In genomic region chr9:107493511-107493910, GRCm38 (mm10) we compare ENCODE assay signal across 28 mouse cellular contexts. TPM values are rescaled to one million over a fixed set of nuclear protein-coding genes. Genes with fewer than 3 reads are reported as not detected.
DNase-seq lines count a peak whose midpoint lies in the region; ATAC-seq lines count a peak whose summit lies in the region.
"Had no signal": no experiment of that assay in that cellular context is flagged by ENCODE, and none has a peak within 500 bp of the region (broad histone marks: within the 10 kb centered on the region; RNA-seq: fewer than 3 reads in every experiment).

No protein-coding gene starts in this region.

- H3K27me3 ChIP-seq in heart, embryonic 10.5 days (ENCODE audit: insufficient read depth, poor library complexity, severe bottlenecking): no peaks in the 10 kb centered on the region
- peaks cover 42% of the 10 kb centered on the region for H3K27me3 ChIP-seq in midbrain, embryonic 10.5 days (ENCODE audit: low read depth, poor library complexity, severe bottlenecking)
- no peaks in the 10 kb centered on the region for H3K27me3 ChIP-seq in midbrain, embryonic 11.5 days (ENCODE audit: control insufficient read depth, insufficient read depth, low read length)
- H3K27me3 ChIP-seq in embryonic facial prominence, embryonic 15.5 days: no peaks in the 10 kb centered on the region
- no peaks in the 10 kb centered on the region for H3K27me3 ChIP-seq in hindbrain, embryonic 14.5 days (ENCODE audit: control insufficient read depth, insufficient read depth, low read length)

- DNase-seq in heart, embryonic 10.5 days (ENCODE audit: low spot score): no peak
- DNase-seq in heart, adult 18-20 months: no peak
- DNase-seq in midbrain, embryonic 10.5 days (ENCODE audit: low spot score): no peak
- no peak for DNase-seq in midbrain, embryonic 11.5 days (ENCODE audit: low spot score, missing footprints)
- DNase-seq in Muller cell, postnatal 12 days (ENCODE audit: inconsistent ontology term): peak; percentile 57
- DNase-seq in frontal cortex, adult 2 months (ENCODE audit: extremely low spot score in 1 of 2, low spot score in 1 of 2): no peak
- no peak for DNase-seq in hindbrain, embryonic 14.5 days (ENCODE audit: low spot score)
- DNase-seq: adrenal gland, adult 8-10 months; B cell, adult 2 months; cerebellum, adult 2 months; cerebellum, postnatal 14 days; gastrocnemius, adult 2 months; heart, postnatal 10 days; kidney, postnatal 14 days; layer of hippocampus, adult 9-11 months; lung, embryonic 14.5 days; lung, postnatal 14 days; midbrain, embryonic 14.5 days; right cerebral cortex, adult 18-20 months; spleen, adult 18-20 months; thymus, postnatal 25 days had no signal

- no peak overlapping the region for H3K4me2 ChIP-seq in midbrain, embryonic 11.5 days
- H3K4me2 ChIP-seq in embryonic facial prominence, embryonic 15.5 days (replicated peaks): no peak overlapping the region
- no peak overlapping the region for H3K4me2 ChIP-seq in hindbrain, embryonic 14.5 days (replicated peaks)
- H3K4me2 ChIP-seq: forebrain, embryonic 12.5 days; limb, embryonic 15.5 days; lung, embryonic 14.5 days had no signal

- no peak overlapping the region for H3K4me3 ChIP-seq in heart, embryonic 10.5 days
- H3K4me3 ChIP-seq in midbrain, embryonic 10.5 days: no peak overlapping the region
- no peak overlapping the region for H3K4me3 ChIP-seq in midbrain, embryonic 11.5 days (ENCODE audit: low read depth, low read length)
- H3K4me3 ChIP-seq in embryonic facial prominence, embryonic 15.5 days (replicated peaks): no peak overlapping the region
- no peak overlapping the region for H3K4me3 ChIP-seq in hindbrain, embryonic 14.5 days (replicated peaks; ENCODE audit: low read length)
- H3K4me3 ChIP-seq: forebrain, embryonic 12.5 days; gastrocnemius, adult 2 months; limb, embryonic 10.5 days; limb, embryonic 15.5 days had no signal

- no peaks in the 10 kb centered on the region for H3K9me3 ChIP-seq in heart, embryonic 10.5 days
- no peaks in the 10 kb centered on the region for H3K9me3 ChIP-seq in midbrain, embryonic 10.5 days (replicated peaks)
- no peaks in the 10 kb centered on the region for H3K9me3 ChIP-seq in midbrain, embryonic 11.5 days (ENCODE audit: control insufficient read depth, low read length)
- no peaks in the 10 kb centered on the region for H3K9me3 ChIP-seq in embryonic facial prominence, embryonic 15.5 days (replicated peaks)
- H3K9me3 ChIP-seq in hindbrain, embryonic 14.5 days (ENCODE audit: control insufficient read depth, low read length): no peaks in the 10 kb centered on the region
- H3K9me3 ChIP-seq: forebrain, embryonic 12.5 days; limb, embryonic 10.5 days; limb, embryonic 15.5 days had no signal

- H3K27ac ChIP-seq in heart, embryonic 10.5 days: peak overlapping the region; percentile 75; the same call in 1 of the 2 replicates
- H3K27ac ChIP-seq in midbrain, embryonic 10.5 days (replicated peaks): 0 out of 2 replicates have a peak overlapping the region, but pooled peaks have one; percentile 6
- no peak overlapping the region for H3K27ac ChIP-seq in midbrain, embryonic 11.5 days (ENCODE audit: low read depth, low read length)
- no peak overlapping the region for H3K27ac ChIP-seq in embryonic facial prominence, embryonic 15.5 days (replicated peaks)
- H3K27ac ChIP-seq in hindbrain, embryonic 14.5 days: no peak overlapping the region
- H3K27ac ChIP-seq: gastrocnemius, adult 2 months; limb, embryonic 10.5 days; limb, embryonic 15.5 days; liver, embryonic 14.5 days had no signal

- no peak overlapping the region for H3K9ac ChIP-seq in midbrain, embryonic 11.5 days (ENCODE audit: low read length)
- H3K9ac ChIP-seq in embryonic facial prominence, embryonic 15.5 days: no peak overlapping the region
- no peak overlapping the region for H3K9ac ChIP-seq in hindbrain, embryonic 14.5 days
- H3K9ac ChIP-seq: forebrain, embryonic 12.5 days; limb, embryonic 15.5 days; liver, embryonic 14.5 days; lung, embryonic 14.5 days had no signal

- H3K36me3 ChIP-seq in heart, embryonic 10.5 days: peaks cover 5% of the 10 kb centered on the region; the same call in 1 of the 2 replicates
- H3K36me3 ChIP-seq in midbrain, embryonic 10.5 days: no peaks in the 10 kb centered on the region
- no peaks in the 10 kb centered on the region for H3K36me3 ChIP-seq in midbrain, embryonic 11.5 days (ENCODE audit: control insufficient read depth, insufficient read depth, low read length)
- H3K36me3 ChIP-seq in embryonic facial prominence, embryonic 15.5 days: no peaks in the 10 kb centered on the region
- H3K36me3 ChIP-seq in hindbrain, embryonic 14.5 days (replicated peaks; ENCODE audit: control insufficient read depth, insufficient read depth): 0 out of 2 replicates have a peak, but pooled peaks cover 3% of the 10 kb centered on the region
- H3K36me3 ChIP-seq: limb, embryonic 10.5 days; limb, embryonic 15.5 days had no signal

- no peak for ATAC-seq in midbrain, embryonic 11.5 days (ENCODE audit: low FRiP score)
- ATAC-seq in embryonic facial prominence, embryonic 15.5 days (ENCODE audit: insufficient number of reproducible peaks, low FRiP score, low TSS enrichment, low read depth): peak; percentile 26; the same call in 1 of the 2 replicates
- ATAC-seq in hindbrain, embryonic 14.5 days (ENCODE audit: low FRiP score): no peak
- ATAC-seq: intestine, postnatal 0 days had no signal

- WGBS in heart, embryonic 10.5 days: 29% methylated on average over 1 of the region's 1 CpGs
- WGBS in midbrain, embryonic 10.5 days: 45% methylated on average over 1 of the region's 1 CpGs
- WGBS in midbrain, embryonic 11.5 days: 59% methylated on average over 1 of the region's 1 CpGs
- WGBS in embryonic facial prominence, embryonic 15.5 days: 4% methylated on average over 1 of the region's 1 CpGs
- WGBS in hindbrain, embryonic 14.5 days: 72% methylated on average over 1 of the region's 1 CpGs

- peaks cover 46% of the 10 kb centered on the region for H3K4me1 ChIP-seq in heart, embryonic 10.5 days
- peaks cover 29% of the 10 kb centered on the region for H3K4me1 ChIP-seq in midbrain, embryonic 10.5 days
- H3K4me1 ChIP-seq in midbrain, embryonic 11.5 days (ENCODE audit: control insufficient read depth, insufficient read depth, low read length): peaks cover 5% of the 10 kb centered on the region; the same call in 1 of the 2 replicates
- peaks cover 10% of the 10 kb centered on the region; the same call in 1 of the 2 replicates for H3K4me1 ChIP-seq in embryonic facial prominence, embryonic 15.5 days
- peaks cover 15% of the 10 kb centered on the region for H3K4me1 ChIP-seq in hindbrain, embryonic 14.5 days (replicated peaks; ENCODE audit: control insufficient read depth, insufficient read depth, low read length)
- H3K4me1 ChIP-seq: limb, embryonic 15.5 days had no signal

RNA-seq across cellular contexts. Expression of gene Tmem115, which starts 40.2 kb away (rescaled TPM):
- 42.7 and 46.8 TPM in 2 replicates for polyA plus RNA-seq in heart, embryonic 10.5 days (2016; fragmentation: Nextera tagmentation; extraction: Ambion mirVana)
- 10 to 100 TPM; 22.2 to 22.3 TPM for total RNA-seq in heart, adult 18-20 months (2021)
- 38.6 and 39.5 TPM in 2 replicates for polyA plus RNA-seq in midbrain, embryonic 10.5 days (2016; fragmentation: Nextera tagmentation; extraction: Ambion mirVana)
- 40.9 and 44.6 TPM in 2 replicates for polyA plus RNA-seq in midbrain, embryonic 11.5 days (2014; fragmentation: Nextera tagmentation; extraction: Ambion mirVana)
- polyA plus RNA-seq in embryonic facial prominence, embryonic 15.5 days (2015; fragmentation: Nextera tagmentation; extraction: Ambion mirVana): 51.6 and 53.3 TPM in 2 replicates
- polyA plus RNA-seq in frontal cortex, adult 2 months (2012; rRNA removed): 29.7 and 32.1 TPM in 2 replicates
- polyA plus RNA-seq in hindbrain, embryonic 14.5 days (2014; fragmentation: Nextera tagmentation; extraction: Ambion mirVana): 47.1 and 51.7 TPM in 2 replicates

RNA-seq across cellular contexts. Expression of gene Cyb561d2, which starts 48.5 kb away (rescaled TPM):
- polyA plus RNA-seq in heart, embryonic 10.5 days (2016; fragmentation: Nextera tagmentation; extraction: Ambion mirVana): 24.1 and 24.5 TPM in 2 replicates
- 1 to 10 TPM; 4.2 to 4.6 TPM for total RNA-seq in heart, adult 18-20 months (2021)
- polyA plus RNA-seq in midbrain, embryonic 10.5 days (2016; fragmentation: Nextera tagmentation; extraction: Ambion mirVana): 20.5 and 22.6 TPM in 2 replicates
- 18.3 and 18.9 TPM in 2 replicates for polyA plus RNA-seq in midbrain, embryonic 11.5 days (2014; fragmentation: Nextera tagmentation; extraction: Ambion mirVana)
- polyA plus RNA-seq in embryonic facial prominence, embryonic 15.5 days (2015; fragmentation: Nextera tagmentation; extraction: Ambion mirVana): 26.4 and 26.8 TPM in 2 replicates
- 27.0 and 27.2 TPM in 2 replicates for polyA plus RNA-seq in frontal cortex, adult 2 months (2012; rRNA removed)
- 44.9 and 49.3 TPM in 2 replicates for polyA plus RNA-seq in hindbrain, embryonic 14.5 days (2014; fragmentation: Nextera tagmentation; extraction: Ambion mirVana)

RNA-seq across cellular contexts. Expression of gene Nprl2, which starts 48.5 kb away (rescaled TPM):
- 28.3 and 33.1 TPM in 2 replicates for polyA plus RNA-seq in heart, embryonic 10.5 days (2016; fragmentation: Nextera tagmentation; extraction: Ambion mirVana)
- total RNA-seq in heart, adult 18-20 months (2021): 10 to 100 TPM; 20.4 to 21.0 TPM
- 37.1 and 40.4 TPM in 2 replicates for polyA plus RNA-seq in midbrain, embryonic 10.5 days (2016; fragmentation: Nextera tagmentation; extraction: Ambion mirVana)
- polyA plus RNA-seq in midbrain, embryonic 11.5 days (2014; fragmentation: Nextera tagmentation; extraction: Ambion mirVana): 39.1 and 43.3 TPM in 2 replicates
- 41.9 and 48.0 TPM in 2 replicates for polyA plus RNA-seq in embryonic facial prominence, embryonic 15.5 days (2015; fragmentation: Nextera tagmentation; extraction: Ambion mirVana)
- polyA plus RNA-seq in frontal cortex, adult 2 months (2012; rRNA removed): 65.1 and 65.7 TPM in 2 replicates
- 65.8 and 71.4 TPM in 2 replicates for polyA plus RNA-seq in hindbrain, embryonic 14.5 days (2014; fragmentation: Nextera tagmentation; extraction: Ambion mirVana)

RNA-seq across cellular contexts. Expression of gene Zmynd10, which starts 53.6 kb away (rescaled TPM):
- polyA plus RNA-seq in heart, embryonic 10.5 days (2016; fragmentation: Nextera tagmentation; extraction: Ambion mirVana): 0.17 TPM in 1 of 2 replicates, not detected in the other
- under 1 TPM in 1 of 2 experiments, not detected in 1; 0.62 TPM for total RNA-seq in heart, adult 18-20 months (2021)
- polyA plus RNA-seq in midbrain, embryonic 10.5 days (2016; fragmentation: Nextera tagmentation; extraction: Ambion mirVana): 0.75 and 1.1 TPM in 2 replicates
- 0.33 and 0.49 TPM in 2 replicates for polyA plus RNA-seq in midbrain, embryonic 11.5 days (2014; fragmentation: Nextera tagmentation; extraction: Ambion mirVana)
- polyA plus RNA-seq in embryonic facial prominence, embryonic 15.5 days (2015; fragmentation: Nextera tagmentation; extraction: Ambion mirVana): 10.7 and 25.9 TPM in 2 replicates
- 6.1 and 7.8 TPM in 2 replicates for polyA plus RNA-seq in frontal cortex, adult 2 months (2012; rRNA removed)
- 3.3 TPM in 2 replicates for polyA plus RNA-seq in hindbrain, embryonic 14.5 days (2014; fragmentation: Nextera tagmentation; extraction: Ambion mirVana)
- total RNA-seq: gastrocnemius, postnatal 4 days; heart, postnatal 10 days had no signal

RNA-seq across cellular contexts. Expression of gene Rassf1, which starts 57.8 kb away (rescaled TPM):
- polyA plus RNA-seq in heart, embryonic 10.5 days (2016; fragmentation: Nextera tagmentation; extraction: Ambion mirVana): 50.5 and 51.7 TPM in 2 replicates
- total RNA-seq in heart, adult 18-20 months (2021): 10 to 100 TPM; 15.1 TPM
- 54.2 and 54.8 TPM in 2 replicates for polyA plus RNA-seq in midbrain, embryonic 10.5 days (2016; fragmentation: Nextera tagmentation; extraction: Ambion mirVana)
- polyA plus RNA-seq in midbrain, embryonic 11.5 days (2014; fragmentation: Nextera tagmentation; extraction: Ambion mirVana): 40.5 and 44.0 TPM in 2 replicates
- polyA plus RNA-seq in embryonic facial prominence, embryonic 15.5 days (2015; fragmentation: Nextera tagmentation; extraction: Ambion mirVana): 82.0 and 87.7 TPM in 2 replicates
- 25.0 and 25.2 TPM in 2 replicates for polyA plus RNA-seq in frontal cortex, adult 2 months (2012; rRNA removed)
- polyA plus RNA-seq in hindbrain, embryonic 14.5 days (2014; fragmentation: Nextera tagmentation; extraction: Ambion mirVana): 32.6 and 33.5 TPM in 2 replicates

Comparison
In these comparisons a context has a peak if more than half of its experiments do, and no peak if none do; other contexts are left out.
1. H3K27ac ChIP-seq: peak in heart, embryonic 10.5 days (single experiment) and midbrain, embryonic 10.5 days (single experiment); none in midbrain, embryonic 11.5 days (single experiment), embryonic facial prominence, embryonic 15.5 days (single experiment) and hindbrain, embryonic 14.5 days (single experiment).